Mouse (Mus musculus) G1E (cell line): ENCODE results near the gene Fpgs.

Experiments used
- CTCF ChIP-seq: IDR thresholded peaks from 2 replicates; pipeline ENCODE4 v1.5.1; 2012; ENCODE audit warnings: low read depth, low read length, inconsistent platforms, mixed read lengths
- GATA1 ChIP-seq: IDR thresholded peaks from 2 replicates; pipeline ENCODE4 v1.6.1; 2012; ENCODE audit warnings: borderline replicate concordance, low read length, inconsistent platforms, mixed read lengths
- GATA2 ChIP-seq: IDR thresholded peaks from 2 replicates; pipeline ENCODE4 v1.6.1; 2012; ENCODE audit warnings: low read depth, low read length, inconsistent platforms, borderline replicate concordance
- POLR2AphosphoS5 ChIP-seq: IDR thresholded peaks from 2 replicates; pipeline ENCODE4 v1.6.1; 2012; ENCODE audit warnings: low read depth, low read length, inconsistent platforms; ENCODE audit not compliant: insufficient replicate concordance
- TAL1 ChIP-seq: conservative IDR thresholded peaks from 2 replicates; pipeline ENCODE4 v1.6.1; 2012; ENCODE audit warnings: low read depth, low read length, inconsistent platforms, mixed read lengths

- TF ChIP-seq CTCF (no peak), TAL1 (no peak), GATA1 (no peak), POLR2AphosphoS5 (no peak), GATA2 (no peak)
Observed at GRCm38 (mm10) chr2:32742173-32742531, 38.2 kb upstream of the Fpgs start.
